Mouse (Mus musculus) right cerebral cortex, postnatal 10 days (tissue): ENCODE measurements around the gene Gm11992.

Source experiments
- DNase-seq, 2 experiments: peaks; one replicate each; pipeline ENCODE4 v3.0.0; 2021; ENCODE audit warnings: low spot score in 2 of 2

Gm11992 gene

DNA sequence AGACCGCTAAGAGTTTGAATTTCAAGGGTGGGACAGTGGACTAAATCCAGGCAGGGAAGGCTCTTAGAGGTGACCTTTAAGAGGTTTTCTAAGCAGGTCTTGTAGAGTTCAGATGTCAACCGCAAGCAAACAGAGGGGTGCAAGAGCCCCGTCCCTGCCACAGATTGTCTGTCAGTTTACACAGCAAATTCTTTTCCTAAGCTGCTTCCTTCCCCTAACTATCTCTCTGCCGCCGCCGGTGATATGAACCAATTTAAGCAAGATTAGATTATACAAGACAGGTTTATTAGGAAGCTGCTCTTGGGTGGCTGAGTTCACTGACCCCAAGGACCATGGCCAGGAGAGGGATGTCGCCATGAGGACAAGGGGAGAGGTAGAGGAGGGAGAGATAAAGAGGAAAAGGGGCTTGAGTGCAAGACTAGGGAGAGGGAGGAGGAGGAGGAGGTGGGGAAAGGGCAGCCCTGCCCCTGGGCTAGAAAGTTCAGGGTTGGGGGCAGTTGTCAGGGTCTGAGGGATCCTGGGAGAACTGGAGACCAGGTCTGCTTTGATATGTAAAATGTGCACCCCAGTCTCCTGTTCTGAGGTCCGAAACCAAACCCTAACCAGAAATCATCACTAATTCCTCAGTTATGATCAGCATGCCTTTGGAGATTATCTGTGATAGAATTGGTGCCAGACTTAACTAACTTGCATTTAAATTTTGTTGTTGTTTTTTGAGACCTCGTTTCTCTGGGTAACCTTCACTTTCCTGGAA is 67.2 kb downstream of the Gm11992 start:
- DNase-seq, result no peak

DNA sequence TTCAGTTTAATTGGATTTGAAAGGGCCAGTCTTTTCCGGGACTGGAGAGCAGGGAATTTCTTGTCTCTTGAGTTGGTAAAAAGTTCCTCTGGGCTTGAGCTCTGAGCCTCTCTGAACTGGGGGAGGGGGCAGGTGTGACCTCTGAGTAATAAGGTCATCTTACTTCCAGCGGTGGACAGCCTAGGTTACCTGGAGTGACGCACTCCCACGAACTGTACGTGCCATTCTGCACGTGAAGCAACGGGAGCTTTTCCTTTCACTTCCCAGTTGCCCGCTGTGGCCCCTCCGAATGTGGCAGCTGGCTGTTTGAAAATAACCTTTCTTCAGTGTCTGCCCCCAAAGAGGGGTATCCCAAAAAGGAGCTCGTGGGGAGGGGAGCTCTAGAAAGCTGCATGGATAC is 67.7 kb downstream of the Gm11992 start:
- DNase-seq, result no peak

GRCm38 (mm10) chr11:9116916-9117315 is 68.5 kb downstream of the Gm11992 start:
- DNase-seq, result no peak

- peak in 1 of 2 experiments; percentile 42 for DNase-seq
Measured at GRCm38 (mm10) chr11:9117358-9118049, 69.1 kb downstream of the Gm11992 start.

DNA sequence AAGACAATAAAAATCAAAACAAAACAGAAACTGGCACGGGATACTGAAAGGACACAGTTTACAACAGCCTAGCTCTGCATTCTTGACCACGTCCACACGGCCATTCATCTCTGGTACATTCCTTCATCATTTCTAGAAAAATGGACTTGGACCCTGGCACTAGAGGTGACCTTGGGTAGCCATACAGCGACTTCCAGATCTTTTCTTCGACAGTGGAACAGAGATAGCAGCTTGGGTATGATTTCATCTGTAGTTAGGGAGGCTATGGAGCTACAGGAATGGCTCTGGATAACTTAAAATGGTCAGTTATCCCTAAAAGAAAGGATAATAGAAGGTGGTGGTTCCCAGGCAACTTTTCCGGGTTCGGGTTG is 69.6 kb downstream of the Gm11992 start, which contains the start of gene Upp1:
Gene Upp1 (plus strand): TSS at position 54 of the 371 bp plus-strand sequence.
- DNase-seq, result no peak

DNA sequence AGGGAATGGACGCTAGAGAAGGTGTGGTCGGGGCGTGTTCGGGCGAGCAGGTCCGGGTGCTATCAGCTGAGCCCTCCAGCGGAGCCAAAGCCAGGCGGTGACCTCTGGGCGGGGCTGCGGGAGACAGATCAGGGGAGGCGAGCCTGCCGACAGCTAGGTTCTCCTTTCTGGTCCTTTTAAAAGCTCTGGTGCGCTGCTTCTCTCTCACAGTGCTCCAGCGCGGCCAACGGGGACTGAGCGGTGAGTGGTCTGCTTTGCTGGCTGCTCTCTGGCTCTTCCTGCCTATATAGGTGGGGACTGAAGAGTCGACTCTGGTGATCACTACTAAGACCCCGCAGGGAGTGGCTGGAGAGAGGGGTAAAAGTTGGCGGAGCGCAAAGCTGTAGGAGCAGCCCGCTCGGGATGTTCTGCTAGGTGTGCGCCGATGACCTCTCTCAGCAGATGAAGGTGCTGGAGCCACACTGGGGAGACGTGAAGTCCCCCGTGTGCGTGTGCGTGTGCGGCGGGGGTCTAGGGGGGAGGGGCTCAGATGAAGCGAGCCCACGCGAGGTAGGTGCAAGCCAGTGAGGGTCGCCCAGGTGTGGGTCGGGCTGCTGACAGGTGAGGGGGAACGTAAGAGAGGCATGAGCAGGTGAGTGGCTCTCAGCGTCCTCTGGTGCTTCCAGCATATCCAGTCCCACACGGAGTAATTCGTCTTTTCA is 70.2 kb downstream of the Gm11992 start:
- no peak for DNase-seq
